Mouse (Mus musculus): Measurements from ENCODE around the gene Hyal3. TPM values are rescaled to one million over a fixed set of nuclear protein-coding genes. Genes with fewer than 3 reads are reported as not detected.
A peak's percentile ranks its signal among the peaks of the same experiment; 100 is the strongest.
"Not testable (repeated sequence)": the region's sequence is repeated elsewhere in the genome, so short reads cannot be mapped to it uniquely, and the experiment has no call there.

Hyal3 gene
- total RNA-seq, 2 experiments from 2014 or later = 0.36 to 0.46 TPM

GRCm38 (mm10) chr9:107569270-107569669 lies 11.3 kb upstream of the Hyal3 start:
- intact Hi-C loops (cut with DNase I) = loop anchor here (1.0 to 5.0 kb wide), 2 partner anchors 11 to 63 kb away; partner anchors contain the start of gene Hyal3
- no peak for DNase-seq

- intact Hi-C loops (cut with DNase I) = no loop called here
- DNase-seq = no peak
Observed at GRCm38 (mm10) chr9:107570016-107570415, 10.6 kb upstream of the Hyal3 start.

- intact Hi-C loops (cut with DNase I) = no loop called here
Observed at GRCm38 (mm10) chr9:107570845-107571244, 9.8 kb upstream of the Hyal3 start.

GRCm38 (mm10) chr9:107571534-107572326 lies 8.9 kb upstream of the Hyal3 start:
- intact Hi-C loops (cut with DNase I) = no loop called here
- peak in 1 of 2 experiments; percentile 49 for DNase-seq

More at GRCm38 (mm10) chr9:107570845-107571244, 9.8 kb upstream of the Hyal3 start:
- no peak for DNase-seq

GRCm38 (mm10) chr9:107572327-107572662 lies 8.3 kb upstream of the Hyal3 start:
- intact Hi-C loops (cut with DNase I) = no loop called here
- no peak for DNase-seq

- intact Hi-C loops (cut with DNase I); DNase-seq: not testable (repeated sequence)
Observed at GRCm38 (mm10) chr9:107573774-107574173, 6.8 kb upstream of the Hyal3 start.

- intact Hi-C loops (cut with DNase I) = no loop called here
- no peak for DNase-seq
Observed at GRCm38 (mm10) chr9:107575579-107576356, 4.8 kb upstream of the Hyal3 start.

GRCm38 (mm10) chr9:107576357-107577107 lies 4.1 kb upstream of the Hyal3 start, which contains the start of gene Hyal1:
TSS of gene Hyal1 (plus strand) at chr9:107576927.
- intact Hi-C loops (cut with DNase I) = no loop called here
- peak; percentile 76 to 79 for DNase-seq

- DNase-seq = no peak
- intact Hi-C loops (cut with DNase I) = no loop called here
Observed at GRCm38 (mm10) chr9:107577871-107578270, 2.7 kb upstream of the Hyal3 start.

- no peak for DNase-seq
- intact Hi-C loops (cut with DNase I) = no loop called here
Observed at GRCm38 (mm10) chr9:107578587-107578986, 2.0 kb upstream of the Hyal3 start, which contains the start of gene Naa80. TSS of gene Naa80 (plus strand) at chr9:107578887.

GRCm38 (mm10) chr9:107579023-107579900 lies 1.4 kb upstream of the Hyal3 start:
- no peak for DNase-seq
- intact Hi-C loops (cut with DNase I) = no loop called here

GRCm38 (mm10) chr9:107581584-107581983 lies 966 bp downstream of the Hyal3 start:
- DNase-seq = no peak
- intact Hi-C loops (cut with DNase I) = no loop called here

GRCm38 (mm10) chr9:107582509-107583062 lies 2.0 kb downstream of the Hyal3 start:
- DNase-seq = no peak
- intact Hi-C loops (cut with DNase I) = no loop called here

- no peak for DNase-seq
- intact Hi-C loops (cut with DNase I) = no loop called here
Observed at GRCm38 (mm10) chr9:107583174-107583573, 2.6 kb downstream of the Hyal3 start.

GRCm38 (mm10) chr9:107586504-107586903 lies 5.9 kb downstream of the Hyal3 start:
- DNase-seq = no peak
- intact Hi-C loops (cut with DNase I) = no loop called here

GRCm38 (mm10) chr9:107586974-107587832 lies 6.6 kb downstream of the Hyal3 start, which contains the start of gene Ifrd2:
TSS of gene Ifrd2 (plus strand) at chr9:107587642.
- peak; percentile 89 to 94 for DNase-seq
- intact Hi-C loops (cut with DNase I) = no loop called here

- DNase-seq = no peak
Observed at GRCm38 (mm10) chr9:107587833-107588639, 7.4 kb downstream of the Hyal3 start.

More at GRCm38 (mm10) chr9:107587833-107588639, 7.4 kb downstream of the Hyal3 start:
- intact Hi-C loops (cut with DNase I) = no loop called here
